Comparison of ENCODE assay signal across 14 mouse cellular contexts in genomic region chr2:35505519-35506286, GRCm38 (mm10). TPM values are rescaled to one million over a fixed set of nuclear protein-coding genes. Genes with fewer than 3 reads are reported as not detected.
A peak's percentile ranks its signal among the peaks of the same experiment; 100 is the strongest.
DNase-seq lines count a peak whose midpoint lies in the region; ATAC-seq and TF ChIP-seq lines count a peak whose summit lies in the region.
"Had no signal": no experiment of that assay in that cellular context is flagged by ENCODE, and none has a peak within 500 bp of the region (broad histone marks: within the 10 kb centered on the region; RNA-seq: fewer than 3 reads in every experiment).

No protein-coding gene starts in this region.

- peaks cover 91% of the 10 kb centered on the region for H3K4me1 ChIP-seq in heart, embryonic 13.5 days
- H3K4me1 ChIP-seq in heart, adult 2 months (ENCODE audit: control insufficient read depth, insufficient read depth, low read length) = peaks cover 34% of the 10 kb centered on the region
- H3K4me1 ChIP-seq in lung, postnatal 0 days (ENCODE audit: insufficient read depth, low read depth, low read length) = peaks cover 12% of the 10 kb centered on the region; the same call in 1 of the 2 replicates
- peaks cover 4% of the 10 kb centered on the region; the same call in 1 of the 2 replicates for H3K4me1 ChIP-seq in lung, adult 2 months (ENCODE audit: control insufficient read depth, insufficient read depth, low read length)
- H3K4me1 ChIP-seq in bone marrow, adult 2 months (ENCODE audit: control insufficient read depth, insufficient read depth, low read length) = peaks cover 20% of the 10 kb centered on the region
- peaks cover 87% of the 10 kb centered on the region for H3K4me1 ChIP-seq in liver, postnatal 0 days (ENCODE audit: insufficient read depth)

- no peak for TF ChIP-seq EP300 in heart, adult 2 months (IDR thresholded peaks at IDR 0.05; ENCODE audit: insufficient read depth, low read depth, low read length)
- no peak for TF ChIP-seq EP300 in lung, postnatal 0 days (IDR thresholded peaks at IDR 0.05)
- no peak for TF ChIP-seq EP300 in liver, postnatal 0 days (IDR thresholded peaks at IDR 0.05; ENCODE audit: low read depth)

- no peak for ATAC-seq in heart, embryonic 13.5 days (ENCODE audit: extremely low read depth, insufficient number of reproducible peaks, low FRiP score, low TSS enrichment)
- no peak for ATAC-seq in lung, postnatal 0 days
- ATAC-seq in liver, postnatal 0 days = no peak
- ATAC-seq: Patski had no signal

- H3K27ac ChIP-seq in heart, embryonic 13.5 days (replicated peaks) = peak overlapping the region; percentile 94
- H3K27ac ChIP-seq in heart, adult 2 months = no peak overlapping the region; the same call in 1 of the 2 replicates
- no peak overlapping the region for H3K27ac ChIP-seq in lung, postnatal 0 days (ENCODE audit: low read length)
- H3K27ac ChIP-seq in bone marrow, adult 2 months (ENCODE audit: control insufficient read depth, insufficient read depth, low read depth, low read length, poor library complexity) = peak overlapping the region; percentile 60; the same call in 1 of the 2 replicates
- peak overlapping the region; percentile 89 for H3K27ac ChIP-seq in liver, postnatal 0 days (ENCODE audit: low read depth)
- H3K27ac ChIP-seq: hindbrain, embryonic 15.5 days; limb, embryonic 13.5 days; midbrain, embryonic 10.5 days had no signal

- H3K27me3 ChIP-seq in heart, embryonic 13.5 days (replicated peaks) = no peaks in the 10 kb centered on the region
- no peaks in the 10 kb centered on the region for H3K27me3 ChIP-seq in heart, adult 2 months (ENCODE audit: control insufficient read depth, insufficient read depth, low read length)
- H3K27me3 ChIP-seq in lung, postnatal 0 days (replicated peaks; ENCODE audit: insufficient read depth, low read length) = no peaks in the 10 kb centered on the region
- H3K27me3 ChIP-seq in liver, postnatal 0 days (ENCODE audit: insufficient read depth, low read length) = no peaks in the 10 kb centered on the region
- H3K27me3 ChIP-seq: hindbrain, embryonic 15.5 days; limb, embryonic 13.5 days; Patski had no signal

- no peak for TF ChIP-seq CTCF in heart, adult 2 months (IDR thresholded peaks at IDR 0.05)
- TF ChIP-seq CTCF in lung, postnatal 0 days (IDR thresholded peaks at IDR 0.05) = no peak
- no peak for TF ChIP-seq CTCF in lung, adult 2 months (IDR thresholded peaks at IDR 0.05; ENCODE audit: insufficient read depth, low read length)
- TF ChIP-seq CTCF in bone marrow, adult 2 months (IDR thresholded peaks at IDR 0.05; ENCODE audit: control insufficient read depth, insufficient read depth, low read length) = no peak
- TF ChIP-seq CTCF in liver, postnatal 0 days (IDR thresholded peaks at IDR 0.05; ENCODE audit: low read depth) = no peak

- no peaks in the 10 kb centered on the region for H3K79me2 ChIP-seq in heart, adult 2 months (replicated peaks; ENCODE audit: control insufficient read depth, insufficient read depth, low read length)

- H3K36me3 ChIP-seq in heart, embryonic 13.5 days = no peaks in the 10 kb centered on the region
- H3K36me3 ChIP-seq in heart, adult 2 months (ENCODE audit: control insufficient read depth, insufficient read depth, low read length) = no peaks in the 10 kb centered on the region
- no peaks in the 10 kb centered on the region for H3K36me3 ChIP-seq in lung, postnatal 0 days (ENCODE audit: insufficient read depth, low read length)
- H3K36me3 ChIP-seq in liver, postnatal 0 days (replicated peaks; ENCODE audit: insufficient read depth, low read length) = no peaks in the 10 kb centered on the region
- H3K36me3 ChIP-seq: hindbrain, embryonic 15.5 days; limb, embryonic 13.5 days; midbrain, embryonic 10.5 days had no signal

- H3K9me3 ChIP-seq in heart, embryonic 13.5 days = 0 out of 2 replicates have a peak, but pooled peaks cover 3% of the 10 kb centered on the region
- H3K9me3 ChIP-seq in lung, postnatal 0 days (ENCODE audit: low read length) = no peaks in the 10 kb centered on the region
- peaks cover 4% of the 10 kb centered on the region; the same call in 1 of the 2 replicates for H3K9me3 ChIP-seq in liver, postnatal 0 days (ENCODE audit: low read length)
- H3K9me3 ChIP-seq: hindbrain, embryonic 15.5 days; limb, embryonic 13.5 days; midbrain, embryonic 10.5 days had no signal

- TF ChIP-seq POLR2A in heart, adult 2 months (IDR thresholded peaks at IDR 0.05; ENCODE audit: insufficient read depth, low read depth, low read length) = no peak
- TF ChIP-seq POLR2A in lung, adult 2 months (IDR thresholded peaks at IDR 0.05; ENCODE audit: borderline replicate concordance, extremely low read depth, low read depth, low read length) = no peak
- TF ChIP-seq POLR2A in bone marrow, adult 2 months (IDR thresholded peaks at IDR 0.05; ENCODE audit: borderline replicate concordance, control insufficient read depth, low read depth, low read length) = no peak

- DNase-seq in heart, adult 2 months = no peak
- DNase-seq in lung, postnatal 0 days (ENCODE audit: low spot score) = peak; percentile 33
- no peak for DNase-seq in lung, adult 2 months
- DNase-seq in liver, postnatal 0 days = no peak
- no peak for DNase-seq in right cerebral cortex, postnatal 4 days
- DNase-seq in neural tube, embryonic 10.5 days (ENCODE audit: extremely low spot score, low spot score) = no peak
- DNase-seq: adrenal gland, adult 8-10 months had no signal

- intact Hi-C loops in heart, adult 2 months (cut with DNase I) = loop anchor here (2.0 kb wide), 1 partner anchor 45 kb away; no protein-coding TSS in a partner anchor

- 42% methylated on average over 6 of the region's 6 CpGs for WGBS in heart, embryonic 13.5 days
- WGBS in heart, adult 2 months = 61% methylated on average over 6 of the region's 6 CpGs
- 74% methylated on average over 6 of the region's 6 CpGs for WGBS in lung, postnatal 0 days
- 80% methylated on average over 6 of the region's 6 CpGs for WGBS in lung, adult 2 months
- 36% methylated on average over 6 of the region's 6 CpGs for WGBS in bone marrow, adult 2 months
- WGBS in liver, postnatal 0 days (ENCODE audit: insufficient replicate concordance) = 43% methylated on average over 6 of the region's 6 CpGs

- no peak overlapping the region for H3K4me3 ChIP-seq in heart, embryonic 13.5 days
- H3K4me3 ChIP-seq in heart, adult 2 months = no peak overlapping the region
- no peak overlapping the region for H3K4me3 ChIP-seq in lung, postnatal 0 days (ENCODE audit: low read depth, low read length)
- H3K4me3 ChIP-seq in lung, adult 2 months (replicated peaks; ENCODE audit: extremely low read depth, low read depth, low read length) = no peak overlapping the region
- no peak overlapping the region for H3K4me3 ChIP-seq in bone marrow, adult 2 months (replicated peaks; ENCODE audit: control insufficient read depth, low read depth, low read length)
- H3K4me3 ChIP-seq in liver, postnatal 0 days (ENCODE audit: low read depth, low read length) = no peak overlapping the region
- H3K4me3 ChIP-seq: hindbrain, embryonic 15.5 days; limb, embryonic 13.5 days; midbrain, embryonic 10.5 days; myocyte had no signal

- H3K4me2 ChIP-seq in heart, embryonic 13.5 days = no peak overlapping the region
- no peak overlapping the region for H3K4me2 ChIP-seq in lung, postnatal 0 days (replicated peaks; ENCODE audit: low read depth, low read length)
- peak overlapping the region; percentile 52; the same call in 1 of the 2 replicates for H3K4me2 ChIP-seq in liver, postnatal 0 days (ENCODE audit: low read depth, low read length)
- H3K4me2 ChIP-seq: hindbrain, embryonic 15.5 days; limb, embryonic 13.5 days had no signal

- H3K9ac ChIP-seq in heart, embryonic 13.5 days = no peak overlapping the region
- no peak overlapping the region for H3K9ac ChIP-seq in heart, adult 2 months (ENCODE audit: low read depth, low read length)
- no peak overlapping the region for H3K9ac ChIP-seq in lung, postnatal 0 days (replicated peaks; ENCODE audit: low read depth)
- H3K9ac ChIP-seq in liver, postnatal 0 days (replicated peaks) = no peak overlapping the region
- H3K9ac ChIP-seq: hindbrain, embryonic 15.5 days; limb, embryonic 13.5 days had no signal

RNA-seq across cellular contexts. Expression of gene Ggta1, which starts 42.7 kb away (rescaled TPM):
- 30.9 and 32.5 TPM in 2 replicates for polyA plus RNA-seq in heart, embryonic 13.5 days (2015; fragmentation: Nextera tagmentation; extraction: Ambion mirVana)
- 10 to 100 TPM; 15.4 to 15.5 TPM for total RNA-seq in heart, adult 2 months (2021)
- 8.6 and 16.0 TPM in 2 replicates for polyA plus RNA-seq in heart, adult 2 months (2012; rRNA removed)
- polyA plus RNA-seq in lung, postnatal 0 days (2015; fragmentation: Nextera tagmentation; extraction: Ambion mirVana) = 21.8 and 25.6 TPM in 2 replicates
- polyA plus RNA-seq in lung, adult 2 months (2012; rRNA removed) = 17.8 and 24.4 TPM in 2 replicates
- 7.3 and 16.2 TPM in 2 replicates for polyA plus RNA-seq in bone marrow, adult 2 months (2011; ENCODE audit: insufficient read depth, insufficient read length, low replicate concordance, missing spikeins)
- 5.2 and 6.2 TPM in 2 replicates for polyA plus RNA-seq in liver, postnatal 0 days (2015; fragmentation: Nextera tagmentation; extraction: Ambion mirVana)

RNA-seq across cellular contexts. Expression of gene Dab2ip, which starts 52.4 kb away (rescaled TPM):
- 40.0 and 48.9 TPM in 2 replicates for polyA plus RNA-seq in heart, embryonic 13.5 days (2015; fragmentation: Nextera tagmentation; extraction: Ambion mirVana)
- total RNA-seq in heart, adult 2 months (2021) = 10 to 100 TPM; 45.6 to 47.9 TPM
- 34.5 and 37.5 TPM in 2 replicates for polyA plus RNA-seq in heart, adult 2 months (2012; rRNA removed)
- polyA plus RNA-seq in lung, postnatal 0 days (2015; fragmentation: Nextera tagmentation; extraction: Ambion mirVana) = 75.8 and 83.4 TPM in 2 replicates
- 113 and 132 TPM in 2 replicates for polyA plus RNA-seq in lung, adult 2 months (2012; rRNA removed)
- polyA plus RNA-seq in bone marrow, adult 2 months (2011; ENCODE audit: insufficient read depth, insufficient read length, low replicate concordance, missing spikeins) = 6.0 and 9.8 TPM in 2 replicates
- 6.9 and 9.1 TPM in 2 replicates for polyA plus RNA-seq in liver, postnatal 0 days (2015; fragmentation: Nextera tagmentation; extraction: Ambion mirVana)

Comparison
In these comparisons a context has a peak if more than half of its experiments do, and no peak if none do; other contexts are left out.
1. H3K27ac ChIP-seq: peak in heart, embryonic 13.5 days (single experiment), bone marrow, adult 2 months (single experiment) and liver, postnatal 0 days (single experiment); none in heart, adult 2 months (single experiment) and lung, postnatal 0 days (single experiment).